Mouse (Mus musculus) lung, adult 2 months (tissue): ENCODE measurements around the gene Hivep2.

Source experiments
- CTCF ChIP-seq: fragments of 200-500 bp; IDR thresholded peaks from 2 replicates; pipeline ENCODE4 v1.5.1; 2011; ENCODE audit warnings: mild to moderate bottlenecking, low read length, control low read depth; ENCODE audit not compliant: insufficient read depth
- POLR2A ChIP-seq: fragments of 200-500 bp; IDR thresholded peaks from 2 replicates; pipeline ENCODE4 v1.6.1; 2011; ENCODE audit warnings: low read depth, mild to moderate bottlenecking, control low read depth, low read length, borderline replicate concordance; ENCODE audit errors: extremely low read depth

DNA sequence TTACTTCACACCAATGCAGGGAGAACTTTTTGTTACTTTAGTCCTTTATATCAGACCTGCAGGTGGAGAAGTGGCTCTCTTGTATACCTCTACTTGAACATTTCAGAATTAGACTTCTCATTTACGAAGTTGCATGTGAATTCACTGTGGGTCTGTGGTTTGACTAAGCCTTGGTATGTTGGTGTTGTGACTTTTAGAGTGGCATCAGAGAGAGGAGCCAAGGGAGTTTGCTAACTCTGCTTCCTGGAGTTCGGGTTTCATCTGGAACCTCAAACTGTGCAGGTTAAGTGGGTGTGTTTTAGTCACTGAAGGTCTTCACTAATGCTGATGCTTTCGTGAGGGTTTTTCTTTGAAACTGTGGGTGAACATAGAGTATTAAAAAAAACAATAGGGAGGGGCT is 4.4 kb downstream of the Hivep2 start:
- TF ChIP-seq CTCF (no peak), POLR2A (no peak)
